Mouse (Mus musculus): Measurements from ENCODE around the gene Gpr108. TPM values are rescaled to one million over a fixed set of nuclear protein-coding genes. Genes with fewer than 3 reads are reported as not detected.
A peak's percentile ranks its signal among the peaks of the same experiment; 100 is the strongest.
"Not testable (repeated sequence)": the region's sequence is repeated elsewhere in the genome, so short reads cannot be mapped to it uniquely, and the experiment has no call there.

The Gpr108 gene
- total RNA-seq (2017) = 14.9 and 19.1 TPM in 2 replicates

GRCm38 (mm10) chr17:57248201-57248699 is at the start of gene Gpr108:
TSS of gene Gpr108 (minus strand) at chr17:57248446.
- ATAC-seq (replicated peaks in 1 of 2; ENCODE audit: insufficient read depth in 1 of 2, low FRiP score in 2 of 2, low TSS enrichment in 1 of 2, low read depth in 1 of 2, poor library complexity in 2 of 2, severe bottlenecking in 2 of 2) = peak; percentile 64 to 66

GRCm38 (mm10) chr17:57297040-57297439 is 48.8 kb upstream of the Gpr108 start:
- no peak for ATAC-seq (replicated peaks in 1 of 2; ENCODE audit: insufficient read depth in 1 of 2, low FRiP score in 2 of 2, low TSS enrichment in 1 of 2, low read depth in 1 of 2, poor library complexity in 2 of 2, severe bottlenecking in 2 of 2)

DNA sequence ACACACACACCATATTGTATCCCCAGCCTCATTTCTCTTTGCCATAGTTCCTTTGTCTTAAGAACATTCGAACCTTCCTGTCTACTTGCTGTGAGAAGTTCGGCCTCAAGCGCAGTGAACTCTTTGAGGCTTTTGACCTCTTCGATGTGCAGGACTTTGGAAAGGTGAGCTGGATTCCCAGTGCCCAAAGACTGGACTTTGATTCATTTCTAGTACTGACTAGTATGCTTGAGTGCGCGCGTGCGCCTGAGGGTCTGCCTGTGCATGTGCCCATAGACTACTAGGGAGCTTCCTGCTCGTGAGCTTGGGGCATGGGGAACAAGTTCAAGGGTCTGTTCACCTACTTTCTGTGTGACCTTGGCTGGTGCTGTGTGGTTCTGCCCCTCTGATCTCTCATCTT is 47.7 kb upstream of the Gpr108 start:
- no peak for ATAC-seq (replicated peaks in 1 of 2; ENCODE audit: insufficient read depth in 1 of 2, low FRiP score in 2 of 2, low TSS enrichment in 1 of 2, low read depth in 1 of 2, poor library complexity in 2 of 2, severe bottlenecking in 2 of 2)

- no peak for ATAC-seq (replicated peaks in 1 of 2; ENCODE audit: insufficient read depth in 1 of 2, low FRiP score in 2 of 2, low TSS enrichment in 1 of 2, low read depth in 1 of 2, poor library complexity in 2 of 2, severe bottlenecking in 2 of 2)
These were observed 44.7 kb upstream of the Gpr108 start for GRCm38 (mm10) chr17:57292968-57293367.

- ATAC-seq (replicated peaks in 1 of 2; ENCODE audit: insufficient read depth in 1 of 2, low FRiP score in 2 of 2, low TSS enrichment in 1 of 2, low read depth in 1 of 2, poor library complexity in 2 of 2, severe bottlenecking in 2 of 2) = no peak
These were observed 44.1 kb upstream of the Gpr108 start for GRCm38 (mm10) chr17:57292302-57292701.

DNA sequence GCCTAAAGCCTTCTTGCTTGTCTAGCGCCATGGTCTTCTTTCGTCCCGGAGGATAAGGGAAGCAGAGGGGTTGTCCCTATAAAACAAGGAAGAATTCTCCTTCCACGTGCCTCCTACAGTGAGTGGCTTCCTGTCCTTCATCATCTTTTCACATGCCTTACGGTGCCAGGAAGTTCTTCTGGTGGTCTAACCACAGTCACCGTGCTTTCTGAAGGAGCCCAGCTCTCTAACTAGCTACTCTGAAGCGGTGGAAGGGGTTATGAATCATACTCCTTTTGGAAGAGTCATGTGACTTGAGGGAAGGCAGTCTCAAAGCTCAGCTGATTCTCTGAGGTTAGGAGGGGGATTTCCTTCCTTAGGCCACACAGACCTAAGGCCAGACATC is 42.4 kb upstream of the Gpr108 start:
- ATAC-seq (replicated peaks in 1 of 2; ENCODE audit: insufficient read depth in 1 of 2, low FRiP score in 2 of 2, low TSS enrichment in 1 of 2, low read depth in 1 of 2, poor library complexity in 2 of 2, severe bottlenecking in 2 of 2) = peak; percentile 65 to 67

DNA sequence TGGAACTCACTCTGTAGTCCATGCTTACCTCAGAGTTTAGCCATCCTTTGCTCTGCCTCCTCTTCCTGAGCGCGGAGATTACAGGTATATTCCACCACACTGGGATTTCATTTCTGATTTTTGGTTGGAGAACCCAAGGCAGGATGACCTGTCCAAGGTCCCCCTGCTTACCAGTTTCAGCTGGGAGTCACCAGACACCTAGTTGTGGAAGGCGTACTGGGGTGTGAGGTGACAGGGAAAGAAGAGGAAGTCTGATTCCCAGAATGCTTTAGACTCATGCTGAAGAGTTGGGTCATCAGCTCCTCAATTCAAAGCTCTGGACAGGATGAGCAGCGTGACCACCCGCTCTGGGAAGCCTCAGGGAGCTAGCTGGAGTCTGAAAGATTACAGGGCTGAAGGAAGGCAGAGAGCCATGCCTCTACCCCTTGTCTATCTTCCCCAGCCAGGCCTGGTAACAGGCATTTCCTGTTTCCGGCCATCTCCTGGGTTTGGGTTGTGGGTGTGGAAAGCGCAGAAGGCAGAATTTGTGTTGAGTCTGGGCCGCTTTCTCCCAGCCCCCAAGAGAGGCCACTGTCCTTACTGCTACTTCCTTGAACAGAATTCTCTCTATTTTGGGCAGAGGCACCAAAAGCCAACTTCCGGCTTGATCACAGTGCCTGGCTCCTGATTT is 41.9 kb upstream of the Gpr108 start:
- peak; percentile 86 to 93 for ATAC-seq (replicated peaks in 1 of 2; ENCODE audit: insufficient read depth in 1 of 2, low FRiP score in 2 of 2, low TSS enrichment in 1 of 2, low read depth in 1 of 2, poor library complexity in 2 of 2, severe bottlenecking in 2 of 2)

GRCm38 (mm10) chr17:57289252-57289651 is 41.0 kb upstream of the Gpr108 start:
- ATAC-seq (replicated peaks in 1 of 2; ENCODE audit: insufficient read depth in 1 of 2, low FRiP score in 2 of 2, low TSS enrichment in 1 of 2, low read depth in 1 of 2, poor library complexity in 2 of 2, severe bottlenecking in 2 of 2) = no peak

DNA sequence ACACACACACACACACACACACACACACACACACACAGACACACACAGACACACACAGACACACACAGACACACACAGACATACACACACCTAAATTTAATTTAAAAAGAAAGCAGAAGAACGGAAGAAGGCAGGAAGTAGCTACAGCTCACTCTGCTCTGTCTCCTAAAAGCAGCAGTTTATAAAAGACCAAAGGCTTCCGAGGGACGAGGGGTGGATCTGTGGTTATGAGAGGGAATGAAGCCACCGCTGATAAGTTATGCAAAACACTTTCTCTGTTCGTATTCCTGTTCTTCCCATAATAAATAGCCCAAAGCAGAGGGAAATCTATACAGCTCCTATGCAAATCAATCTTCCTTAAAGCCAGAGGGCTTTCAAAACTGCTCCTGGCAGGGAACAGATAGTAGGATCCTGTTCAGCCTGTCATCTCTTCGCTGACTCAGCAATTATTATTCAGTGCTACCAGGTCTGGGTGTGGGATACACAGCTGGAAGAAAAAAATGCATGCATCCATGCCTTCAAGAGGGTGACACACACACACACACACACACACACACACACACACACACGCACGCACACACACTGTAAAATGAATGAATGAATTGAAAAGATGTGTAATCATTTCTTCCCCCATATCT is 38.6 kb upstream of the Gpr108 start:
- ATAC-seq (replicated peaks in 1 of 2; ENCODE audit: insufficient read depth in 1 of 2, low FRiP score in 2 of 2, low TSS enrichment in 1 of 2, low read depth in 1 of 2, poor library complexity in 2 of 2, severe bottlenecking in 2 of 2) = no peak

DNA sequence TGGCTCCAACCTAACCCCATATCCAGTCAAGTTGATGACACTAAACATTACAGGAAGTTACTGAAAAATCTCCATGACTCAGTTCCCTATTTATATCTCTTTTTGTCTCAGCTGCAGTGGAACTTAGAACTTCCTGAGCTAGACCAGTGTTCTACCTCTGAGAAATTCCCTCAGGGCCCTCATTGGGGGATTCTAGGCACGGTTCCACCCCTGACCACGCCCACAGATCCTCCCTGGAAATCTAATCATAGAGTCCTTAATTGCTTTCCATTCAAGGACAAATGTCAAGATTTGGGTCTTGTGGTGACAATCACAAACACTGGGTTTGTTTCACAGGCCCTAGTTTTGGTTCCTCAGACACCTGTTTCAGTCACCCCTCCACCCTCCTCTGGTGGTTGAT is 36.8 kb upstream of the Gpr108 start:
- 0 out of 4 replicates have a peak, but pooled peaks of 1 of the 2 experiments have one; percentile 7 for ATAC-seq (replicated peaks in 1 of 2; ENCODE audit: insufficient read depth in 1 of 2, low FRiP score in 2 of 2, low TSS enrichment in 1 of 2, low read depth in 1 of 2, poor library complexity in 2 of 2, severe bottlenecking in 2 of 2)

- no peak for ATAC-seq (replicated peaks in 1 of 2; ENCODE audit: insufficient read depth in 1 of 2, low FRiP score in 2 of 2, low TSS enrichment in 1 of 2, low read depth in 1 of 2, poor library complexity in 2 of 2, severe bottlenecking in 2 of 2)
These were observed 35.7 kb upstream of the Gpr108 start for GRCm38 (mm10) chr17:57283906-57284305.

DNA sequence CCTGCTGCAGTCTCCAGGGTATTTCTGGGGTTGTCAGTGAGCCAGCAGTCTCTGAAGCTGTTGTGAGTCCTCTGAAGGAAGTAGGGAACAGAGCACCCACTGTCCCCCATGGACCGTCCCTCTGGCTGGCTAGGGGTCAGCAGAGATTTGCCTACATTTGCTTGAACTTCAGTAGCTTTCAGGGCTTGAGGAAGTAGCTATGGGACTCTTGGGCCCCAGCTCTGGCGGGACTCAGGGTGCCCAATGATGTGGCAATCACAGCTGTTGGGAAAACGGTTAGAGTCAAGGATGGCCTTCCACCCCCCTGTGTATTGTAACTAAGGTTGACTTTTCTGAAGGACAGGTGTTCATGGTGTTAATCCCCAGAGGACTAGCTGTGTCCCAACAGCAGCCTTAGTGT is 32.2 kb upstream of the Gpr108 start:
- ATAC-seq (replicated peaks in 1 of 2; ENCODE audit: insufficient read depth in 1 of 2, low FRiP score in 2 of 2, low TSS enrichment in 1 of 2, low read depth in 1 of 2, poor library complexity in 2 of 2, severe bottlenecking in 2 of 2) = no peak

DNA sequence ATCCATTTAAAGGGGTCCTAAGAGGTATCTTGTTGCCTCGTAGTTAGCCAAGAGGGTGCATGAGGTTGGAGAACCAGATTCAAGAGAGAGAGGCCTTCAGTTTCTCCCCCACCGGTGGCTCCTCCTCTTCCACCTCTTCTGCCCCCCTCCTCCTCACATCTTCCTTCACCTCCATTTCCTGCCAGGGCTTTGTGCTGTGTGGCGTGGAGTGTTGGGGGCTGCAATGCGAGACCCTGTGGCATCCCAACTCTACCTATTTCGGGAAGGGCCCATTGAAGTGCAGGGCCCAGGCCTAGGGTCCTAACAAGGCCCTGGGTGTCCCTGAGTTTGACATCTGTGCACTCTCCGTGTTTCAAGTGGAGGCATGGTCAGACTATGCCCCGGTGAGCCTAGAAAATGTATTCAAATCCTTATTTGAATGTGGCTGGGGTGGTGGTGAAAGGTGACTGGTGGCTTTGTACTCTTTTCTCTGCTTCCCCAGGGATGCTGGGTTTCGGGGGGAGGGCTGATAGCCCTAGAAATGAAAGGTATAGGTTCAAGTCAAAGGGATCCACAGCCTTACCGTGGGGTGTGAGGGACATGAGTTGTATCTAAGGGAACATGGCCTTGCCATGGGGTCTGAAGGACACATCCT is 31.5 kb upstream of the Gpr108 start:
- no peak for ATAC-seq (replicated peaks in 1 of 2; ENCODE audit: insufficient read depth in 1 of 2, low FRiP score in 2 of 2, low TSS enrichment in 1 of 2, low read depth in 1 of 2, poor library complexity in 2 of 2, severe bottlenecking in 2 of 2)

- ATAC-seq (replicated peaks in 1 of 2; ENCODE audit: insufficient read depth in 1 of 2, low FRiP score in 2 of 2, low TSS enrichment in 1 of 2, low read depth in 1 of 2, poor library complexity in 2 of 2, severe bottlenecking in 2 of 2) = peak; percentile 63 to 75
These were observed 30.8 kb upstream of the Gpr108 start, which contains the start of gene Vav1 for GRCm38 (mm10) chr17:57278943-57279590. TSS of gene Vav1 (plus strand) at chr17:57279100.

GRCm38 (mm10) chr17:57278537-57278936 is 30.3 kb upstream of the Gpr108 start:
- no peak for ATAC-seq (replicated peaks in 1 of 2; ENCODE audit: insufficient read depth in 1 of 2, low FRiP score in 2 of 2, low TSS enrichment in 1 of 2, low read depth in 1 of 2, poor library complexity in 2 of 2, severe bottlenecking in 2 of 2)

DNA sequence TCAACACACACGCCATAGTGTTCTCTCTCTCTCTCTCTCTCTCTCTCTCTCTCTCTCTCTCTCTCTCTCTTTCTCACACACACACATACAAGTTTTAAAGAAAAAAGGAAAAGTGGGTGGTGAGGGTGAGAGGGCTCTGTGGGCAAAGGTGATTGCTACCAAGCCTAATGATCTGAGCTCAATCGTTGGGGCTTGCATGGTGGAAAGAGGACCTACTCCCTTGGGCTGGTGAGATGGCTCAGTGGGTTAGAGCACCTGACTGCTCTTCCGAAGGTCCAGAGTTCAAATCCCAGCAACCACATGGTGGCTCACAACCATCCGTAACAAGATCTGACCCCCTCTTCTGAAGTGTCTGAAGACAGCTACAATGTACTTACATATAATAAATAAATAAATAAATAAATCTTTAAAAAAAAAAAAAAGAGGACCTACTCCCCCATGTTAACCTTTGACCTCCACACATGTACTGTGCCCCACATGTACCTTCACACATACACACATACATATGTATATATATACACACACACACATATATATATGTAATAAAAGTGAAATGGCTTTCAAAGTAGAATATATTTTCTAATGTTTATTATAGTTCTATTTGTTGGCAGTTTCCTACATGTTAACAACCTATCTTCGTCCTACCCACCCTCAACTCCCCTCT is 29.5 kb upstream of the Gpr108 start:
- ATAC-seq (replicated peaks in 1 of 2; ENCODE audit: insufficient read depth in 1 of 2, low FRiP score in 2 of 2, low TSS enrichment in 1 of 2, low read depth in 1 of 2, poor library complexity in 2 of 2, severe bottlenecking in 2 of 2) = not testable (repeated sequence)

DNA sequence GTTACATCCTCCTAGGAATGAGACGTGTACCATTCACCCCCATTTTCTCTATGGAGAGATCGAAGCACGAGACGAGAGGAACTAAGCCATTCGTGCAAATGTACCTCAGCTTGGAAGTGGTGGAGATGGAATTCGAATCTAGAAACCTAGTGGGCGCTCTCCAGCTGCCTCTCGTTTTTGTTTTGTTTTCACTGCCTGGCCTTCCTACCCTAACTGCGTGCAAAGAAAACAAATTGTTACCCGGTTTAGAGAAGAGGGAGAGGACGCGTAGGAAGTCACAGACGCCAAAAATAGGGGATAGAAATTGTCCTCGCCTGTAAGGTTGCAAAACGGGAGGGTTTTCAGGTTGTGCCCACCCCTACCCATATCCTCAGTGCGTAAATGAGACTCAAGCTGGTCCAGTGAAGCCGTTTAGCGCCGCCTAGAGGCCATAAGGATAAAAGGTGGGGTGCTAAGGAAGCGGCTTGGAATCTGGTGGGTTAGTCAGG is 28.4 kb upstream of the Gpr108 start:
- ATAC-seq (replicated peaks in 1 of 2; ENCODE audit: insufficient read depth in 1 of 2, low FRiP score in 2 of 2, low TSS enrichment in 1 of 2, low read depth in 1 of 2, poor library complexity in 2 of 2, severe bottlenecking in 2 of 2) = peak; percentile 55 to 58

Data from hematopoietic stem cell, adult 5-6 weeks (primary cell).